Mouse (Mus musculus) midbrain, postnatal 0 days (tissue): ENCODE measurements around the gene Tsen54. TPM values are rescaled to one million over a fixed set of nuclear protein-coding genes. Genes with fewer than 3 reads are reported as not detected.

ENCODE experiments used
- ATAC-seq: fragments of 200-750 bp; cut with Nextera tagmentation; 2 replicates; pipeline ENCODE4 v1.8.0; 2017; ENCODE audit warnings: moderate number of reproducible peaks, mild to moderate bottlenecking, moderate TSS enrichment, moderate library complexity; ENCODE audit not compliant: low FRiP score
- DNase-seq: peaks from one replicate; pipeline ENCODE4 v3.0.0-alpha.2; 2015; ENCODE audit warnings: low spot score
- H3K27ac ChIP-seq: fragments of 300-500 bp; sonication (generic); 2 replicates; pipeline ENCODE4 v1.5.1; 2014; ENCODE audit warnings: low read depth, mild to moderate bottlenecking, low read length, mixed read lengths
- H3K27me3 ChIP-seq: fragments of 300-500 bp; sonication (generic); 2 replicates; pipeline ENCODE4 v1.6.1; 2014; ENCODE audit warnings: low read length, control low read depth, mixed read lengths; ENCODE audit not compliant: insufficient read depth
- H3K36me3 ChIP-seq: fragments of 300-500 bp; sonication (generic); 2 replicates; pipeline ENCODE4 v1.6.1; 2014; ENCODE audit warnings: low read length, control low read depth, mixed read lengths; ENCODE audit not compliant: insufficient read depth
- H3K4me1 ChIP-seq: fragments of 300-500 bp; sonication (generic); 2 replicates; pipeline ENCODE4 v1.6.1; 2014; ENCODE audit warnings: mild to moderate bottlenecking, control low read depth, antibody characterized with exemption, low read length, mixed read lengths; ENCODE audit not compliant: insufficient read depth
- H3K4me2 ChIP-seq: fragments of 300-500 bp; sonication (generic); 2 replicates; pipeline ENCODE4 v1.6.1; 2014; ENCODE audit warnings: low read depth, mild to moderate bottlenecking, low read length, mixed read lengths; ENCODE audit not compliant: poor library complexity, severe bottlenecking
- H3K4me3 ChIP-seq: fragments of 300-500 bp; sonication (generic); 2 replicates; pipeline ENCODE4 v1.5.1; 2014; ENCODE audit warnings: low read depth, mild to moderate bottlenecking, low read length, moderate library complexity
- H3K9ac ChIP-seq: fragments of 300-500 bp; sonication (generic); replicated peaks from 2 replicates; pipeline ENCODE4 v1.6.1; 2014; ENCODE audit warnings: mild to moderate bottlenecking, low read length, moderate library complexity, mixed read lengths; ENCODE audit not compliant: poor library complexity, severe bottlenecking
- H3K9me3 ChIP-seq: fragments of 300-500 bp; sonication (generic); 2 replicates; pipeline ENCODE4 v1.6.1; 2016; ENCODE audit warnings: low read length, control low read depth
- CTCF ChIP-seq: IDR thresholded peaks from 2 replicates; pipeline ENCODE4 v1.5.1; 2016; ENCODE audit warnings: antibody characterized with exemption, mild to moderate bottlenecking
- WGBS: fragments of 180-500 bp; shearing (Covaris S2); extraction: QIAGEN DNeasy Blood & Tissue Kit; methylation state at CpG from one replicate; pipeline ENCODE4 v1.1.7; 2014; 5-methylcytosine and 5-hydroxymethylcytosine counted together
- polyA plus RNA-seq: library from polyadenylated mRNA; unstranded; fragments of >200 nt; fragmentation: Nextera tagmentation; extraction: Ambion mirVana; gene quantifications from 2 replicates; pipeline ENCODE4 v1.2.1, GENCODE M21; 2015
- total RNA-seq: library from RNA; depleted of rRNA; stranded (reverse); fragments of >200 nt; gene quantifications from 2 replicates; pipeline ENCODE4 v1.2.3, GENCODE M21; 2014

Gene Tsen54
- total and polyA plus RNA-seq, 2 experiments from 2014 or later: 15.5 to 27.7 TPM

DNA sequence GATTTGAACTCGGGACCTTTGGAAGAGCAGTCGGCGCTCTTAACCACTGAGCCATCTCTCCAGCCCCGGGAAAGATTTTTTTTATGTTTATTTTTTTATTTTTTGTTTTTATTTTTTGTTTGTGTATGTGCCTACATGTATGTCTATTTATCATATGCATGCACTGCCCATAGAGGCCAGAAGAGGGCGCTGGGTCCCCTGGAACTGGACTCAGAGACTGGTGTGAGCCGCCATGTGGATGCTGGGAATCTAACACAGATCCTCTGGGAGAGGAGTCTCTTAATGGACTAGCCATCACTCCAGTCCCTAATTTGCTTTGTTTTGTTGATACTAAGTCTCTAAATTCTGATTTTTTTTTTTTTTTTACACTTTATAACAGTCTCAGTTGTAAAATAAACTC, 26.5 kb downstream of the Tsen54 start:
- Histone ChIP-seq H3K27me3 (no peaks in the 10 kb centered on the region), H3K27ac (no peak overlapping the region), H3K9ac (no peak overlapping the region), H3K4me1 (no peaks in the 10 kb centered on the region), H3K4me3 (no peak overlapping the region), H3K4me2 (no peak overlapping the region), H3K36me3 (no peaks in the 10 kb centered on the region), H3K9me3 (no peaks in the 10 kb centered on the region)
- no peak for ATAC-seq
- peak; percentile 35 for TF ChIP-seq CTCF
- WGBS: 88% methylated on average over 6 of the region's 6 CpGs
- no peak for DNase-seq

DNA sequence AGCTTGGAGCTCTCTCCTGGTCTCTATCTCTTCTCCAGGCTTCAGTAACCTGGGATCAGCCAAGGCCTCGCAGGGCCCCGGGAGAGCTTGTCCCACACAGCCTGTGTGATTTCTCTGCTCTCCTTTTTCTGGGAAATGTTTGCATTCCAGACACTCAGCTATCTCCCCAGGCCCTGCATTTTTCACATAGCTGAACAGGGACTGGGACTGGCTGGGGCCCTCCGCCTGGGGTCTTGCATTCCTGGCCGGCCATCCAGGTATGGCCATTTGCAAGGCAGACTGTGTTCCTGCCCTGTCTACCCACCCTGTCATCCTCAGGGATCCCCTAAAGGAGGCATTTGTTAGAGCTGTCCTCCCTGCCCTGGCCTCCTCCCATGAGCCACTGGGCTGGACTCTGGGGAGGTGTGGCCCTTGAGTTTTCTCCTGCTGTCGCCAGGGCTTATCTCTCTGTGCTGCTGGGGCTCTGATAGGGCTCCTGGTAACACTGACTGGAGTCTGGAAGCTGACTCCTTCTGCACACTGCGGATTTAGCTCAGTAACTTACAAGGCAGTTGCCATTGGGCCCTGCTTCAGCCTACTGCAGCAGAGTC, 27.5 kb downstream of the Tsen54 start:
- DNase-seq: no peak
- WGBS: 29% methylated on average over 6 of the region's 6 CpGs
- Histone ChIP-seq H3K4me3 (no peak overlapping the region), H3K9ac (no peak overlapping the region), H3K9me3 (no peaks in the 10 kb centered on the region), H3K27ac (no peak overlapping the region), H3K4me2 (no peak overlapping the region), H3K27me3 (no peaks in the 10 kb centered on the region), H3K36me3 (no peaks in the 10 kb centered on the region), H3K4me1 (no peaks in the 10 kb centered on the region)
- TF ChIP-seq CTCF: no peak
- no peak for ATAC-seq

DNA sequence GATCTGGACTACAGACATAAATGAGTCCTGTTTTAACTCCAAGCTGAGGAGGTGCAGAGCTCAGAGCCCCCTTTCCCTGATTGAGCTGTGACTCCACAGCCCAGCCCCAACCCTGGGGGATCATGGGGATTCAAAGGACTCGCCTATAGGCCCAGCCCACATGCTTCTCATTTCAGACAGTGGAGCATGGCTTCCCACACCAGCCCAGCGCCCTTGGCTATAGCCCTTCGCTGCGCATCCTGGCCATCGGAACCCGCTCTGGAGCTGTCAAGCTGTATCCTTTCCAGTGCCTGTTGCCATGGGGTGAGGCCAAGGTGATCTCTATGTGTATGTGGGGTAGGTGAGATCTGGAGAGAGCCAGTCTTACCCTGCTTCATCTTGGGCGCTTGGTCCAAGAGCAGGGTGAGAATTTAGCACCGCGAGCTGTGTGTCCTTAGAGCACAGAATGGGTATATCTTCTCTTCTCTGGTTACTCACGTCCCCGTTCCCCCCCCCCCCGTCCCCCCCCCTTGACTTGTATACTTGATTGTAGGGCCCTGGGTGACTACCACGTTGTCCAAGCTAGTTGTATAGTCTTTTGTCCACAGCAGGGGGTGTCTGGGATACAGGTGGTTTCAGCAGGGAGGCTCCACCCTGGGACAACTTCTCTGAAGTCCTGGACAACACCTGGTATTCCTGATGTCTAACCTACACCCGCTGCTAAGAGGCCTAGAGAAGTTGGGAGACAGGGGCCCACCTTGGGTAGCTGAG, 28.8 kb downstream of the Tsen54 start:
- H3K4me1 ChIP-seq: no peaks in the 10 kb centered on the region
- no peak overlapping the region for H3K4me3 ChIP-seq
- H3K9me3 ChIP-seq: no peaks in the 10 kb centered on the region
- no peak overlapping the region for H3K27ac ChIP-seq
- no peaks in the 10 kb centered on the region for H3K27me3 ChIP-seq
- ATAC-seq (no peak), DNase-seq (no peak)
- no peak overlapping the region for H3K9ac ChIP-seq
- H3K4me2 ChIP-seq: no peak overlapping the region
- no peak for TF ChIP-seq CTCF
- WGBS: 84% methylated on average over 12 of the region's 14 CpGs
- H3K36me3 ChIP-seq: no peaks in the 10 kb centered on the region

DNA sequence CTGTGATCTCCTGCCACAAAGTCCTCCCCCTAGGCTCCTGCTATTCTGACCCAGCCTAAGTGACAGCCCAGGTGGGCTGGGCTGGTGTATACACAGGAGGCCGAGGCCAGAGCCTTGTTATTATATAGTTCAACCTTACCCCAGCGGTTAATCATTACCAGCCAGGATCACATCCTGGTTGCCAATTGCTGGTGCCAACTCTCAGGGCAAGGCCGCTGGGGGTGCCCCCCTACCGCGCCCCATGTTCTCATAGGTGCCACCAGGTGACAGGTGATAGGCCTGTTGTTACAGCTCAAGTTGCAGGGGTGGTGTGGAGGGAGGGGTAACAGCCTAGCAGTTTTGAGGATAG, 29.3 kb downstream of the Tsen54 start:
- 96% methylated on average over 5 of the region's 5 CpGs for WGBS
- no peaks in the 10 kb centered on the region for H3K27me3 ChIP-seq

DNA sequence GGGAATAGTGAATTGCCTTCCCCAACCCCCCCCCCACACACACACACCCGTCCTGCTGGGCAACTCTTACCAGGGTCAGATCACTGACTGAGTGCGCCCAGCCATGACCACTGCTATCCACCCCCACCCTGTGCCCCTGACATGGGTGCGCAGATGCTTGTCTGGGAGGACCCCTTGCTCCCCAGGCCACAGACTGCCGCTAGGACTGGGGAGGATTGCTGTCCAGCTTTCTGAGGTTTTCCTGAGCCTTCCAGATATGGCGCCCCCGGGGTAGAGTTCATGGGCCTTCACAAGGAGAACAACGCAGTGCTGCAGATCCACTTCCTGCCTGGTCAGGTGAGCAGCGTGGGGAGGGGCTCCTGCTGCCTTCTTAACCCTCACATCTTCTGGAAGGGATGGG, 29.7 kb downstream of the Tsen54 start:
- no peak overlapping the region for H3K9ac ChIP-seq
- no peak overlapping the region for H3K27ac ChIP-seq
- no peaks in the 10 kb centered on the region for H3K9me3 ChIP-seq
- no peak overlapping the region for H3K4me3 ChIP-seq
- no peaks in the 10 kb centered on the region for H3K36me3 ChIP-seq
- no peak for TF ChIP-seq CTCF
- ATAC-seq: no peak
- no peaks in the 10 kb centered on the region for H3K27me3 ChIP-seq
- H3K4me2 ChIP-seq: no peak overlapping the region
- no peak for DNase-seq
- no peaks in the 10 kb centered on the region for H3K4me1 ChIP-seq
- WGBS: 72% methylated on average over 8 of the region's 8 CpGs

More for the DNA sequence above, 29.3 kb downstream of the Tsen54 start:
- Histone ChIP-seq H3K4me2 (no peak overlapping the region), H3K36me3 (no peaks in the 10 kb centered on the region), H3K9me3 (no peaks in the 10 kb centered on the region), H3K4me3 (no peak overlapping the region), H3K9ac (no peak overlapping the region), H3K4me1 (no peaks in the 10 kb centered on the region), H3K27ac (no peak overlapping the region)
- TF ChIP-seq CTCF: no peak
- DNase-seq (no peak), ATAC-seq (no peak)

DNA sequence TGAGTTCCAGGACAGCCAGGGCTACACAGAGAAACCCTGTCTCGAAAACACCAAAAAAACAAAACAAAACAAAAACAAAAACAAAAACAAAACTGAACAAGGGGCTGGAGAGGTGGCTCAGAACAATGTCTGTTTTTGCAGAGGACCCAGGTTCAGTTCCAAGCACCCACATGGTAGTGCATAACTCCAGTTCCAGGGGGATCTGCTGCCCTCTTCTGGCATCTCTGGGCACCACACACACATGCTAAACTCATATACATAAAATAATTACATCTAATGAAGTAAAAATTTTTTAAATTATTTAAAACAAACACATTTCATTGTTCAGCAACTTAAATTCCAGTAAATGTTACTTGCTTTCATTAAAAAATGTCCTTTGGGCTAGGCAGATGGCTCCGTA, 31.3 kb downstream of the Tsen54 start:
- DNase-seq: no peak
- WGBS: 93% methylated on average over 2 of the region's 2 CpGs

More for the DNA sequence above, 31.3 kb downstream of the Tsen54 start:
- no peaks in the 10 kb centered on the region for H3K9me3 ChIP-seq
- no peak overlapping the region for H3K9ac ChIP-seq
- no peaks in the 10 kb centered on the region for H3K4me1 ChIP-seq
- no peak overlapping the region for H3K4me3 ChIP-seq
- H3K27ac ChIP-seq: no peak overlapping the region
- no peak for TF ChIP-seq CTCF
- no peak overlapping the region for H3K4me2 ChIP-seq
- no peak for ATAC-seq
- H3K27me3 ChIP-seq: no peaks in the 10 kb centered on the region
- no peaks in the 10 kb centered on the region for H3K36me3 ChIP-seq
